Mouse (Mus musculus) thymus, postnatal 36 days (tissue): ENCODE measurements at regions not wholly inside any gene's neighbourhood (a gene's known extent, or its start where the extent isn't known, plus 50 kb on each side); places are given as distances from the start of the nearest gene placed in this dataset.
"Not testable (repeated sequence)": the region's sequence is repeated elsewhere in the genome, so short reads cannot be mapped to it uniquely, and the experiment has no call there.

ENCODE experiments used
- DNase-seq, 2 experiments: peaks; one replicate each; pipeline ENCODE4 v3.0.0; 2022; ENCODE audit warnings: mixed read lengths in 2 of 2

DNA sequence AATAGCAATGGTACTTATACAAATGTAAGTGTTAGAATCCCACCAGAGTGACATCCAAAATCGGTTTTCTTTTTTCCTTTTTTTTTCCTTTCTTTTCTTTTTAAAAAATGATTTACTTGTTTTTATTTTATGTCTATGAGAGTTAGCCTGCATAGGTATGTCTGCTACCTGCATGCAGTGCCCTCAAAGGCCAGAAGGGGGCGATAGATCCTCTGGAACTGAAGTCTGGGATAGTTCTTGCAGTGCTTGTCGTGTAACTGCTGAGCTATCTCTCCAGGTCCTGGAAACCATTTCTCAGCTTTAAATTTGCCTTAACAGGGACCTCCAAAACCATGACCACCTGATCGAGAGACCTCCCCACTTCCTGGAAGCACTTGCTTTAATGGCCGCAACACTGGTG is 93.8 kb downstream of the Defb7 start:
- peak in 1 of 2 experiments; percentile 2 for DNase-seq

DNA sequence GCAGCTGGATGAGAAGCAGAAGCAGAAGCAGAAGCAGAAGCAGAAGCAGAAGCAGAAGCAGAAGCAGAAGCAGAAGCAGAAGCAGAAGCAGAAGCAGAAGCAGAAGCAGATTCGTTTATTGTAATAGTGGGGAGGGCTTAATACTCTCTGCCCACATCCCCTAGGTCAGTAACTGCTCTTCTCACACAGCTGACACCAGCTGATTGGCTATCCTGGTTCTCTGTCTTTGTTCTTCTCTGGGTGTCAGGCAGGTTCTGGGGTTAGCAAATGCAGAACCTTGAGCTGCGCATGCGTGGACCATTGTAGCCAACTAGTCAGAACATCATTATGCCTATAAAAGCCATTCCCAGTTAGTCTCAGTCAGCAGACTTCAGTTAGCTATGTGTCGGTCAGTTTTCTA is 106.6 kb downstream of the Defb7 start:
- DNase-seq: not testable (repeated sequence)

DNA sequence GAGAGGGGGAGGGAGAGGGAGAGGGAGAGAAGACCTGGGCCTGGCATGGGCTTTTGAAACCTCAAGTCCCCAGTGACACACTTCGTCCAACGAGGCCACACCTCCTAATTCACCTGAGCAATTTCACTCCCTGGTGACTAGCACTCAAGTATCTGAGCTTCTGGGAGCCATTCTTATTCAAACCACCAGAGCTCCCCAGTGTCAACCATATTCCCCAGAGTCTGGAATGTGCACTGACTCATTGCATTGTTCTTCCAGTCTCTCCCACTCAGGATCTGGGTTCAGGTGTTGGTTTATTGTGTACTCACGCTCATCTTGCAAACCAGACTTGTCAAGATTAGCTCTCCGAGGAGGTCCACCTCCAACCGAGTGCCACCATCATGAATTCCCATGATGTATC is 111.7 kb downstream of the Defb7 start:
- no peak for DNase-seq

DNA sequence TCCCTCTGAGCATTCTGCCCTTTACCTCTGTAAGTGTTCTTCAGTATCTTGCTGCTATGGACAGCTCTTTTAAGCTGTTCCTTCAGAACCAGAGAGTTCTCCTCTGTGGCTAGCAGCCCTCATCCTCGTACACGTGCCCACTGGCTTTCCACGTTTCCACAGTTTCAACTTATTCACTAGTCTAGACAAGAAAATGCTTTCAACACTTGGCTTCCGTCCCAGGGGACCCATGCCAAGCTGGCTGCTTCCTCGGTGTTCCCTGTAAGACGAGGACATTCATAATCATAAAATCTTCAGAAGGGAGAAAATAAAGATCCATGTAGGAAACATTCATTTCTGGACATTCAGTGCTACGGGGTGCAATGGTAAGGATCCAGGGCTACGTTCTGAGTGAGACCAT is 101.9 kb upstream of the 4930467E23Rik start:
- no peak for DNase-seq

DNA sequence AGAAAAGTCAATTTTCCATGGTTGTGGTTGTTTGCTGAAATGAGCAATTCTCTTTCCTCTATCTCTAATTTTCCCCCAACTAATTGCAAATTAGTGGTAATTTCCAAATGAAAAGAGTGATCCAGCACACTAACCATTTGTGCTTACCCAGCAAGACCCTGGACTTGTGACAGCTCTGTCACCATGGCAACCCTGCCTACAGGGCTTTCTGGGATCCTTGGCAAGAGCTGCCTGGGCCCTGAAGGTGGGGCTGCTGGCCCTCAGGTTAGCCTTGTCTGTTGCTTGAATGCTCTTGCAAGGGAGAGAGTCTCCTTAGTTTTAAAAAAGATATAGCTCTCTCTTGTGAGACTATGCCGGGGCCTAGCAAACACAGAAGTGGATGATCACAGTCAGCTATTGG is 80.8 kb upstream of the 4930467E23Rik start:
- DNase-seq: not testable (repeated sequence)
